Mouse (Mus musculus) embryonic fibroblast, embryonic 13.5 days (primary cell): ENCODE measurements around the gene L3mbtl3.

Experiments
- CTCF ChIP-seq: IDR thresholded peaks from 2 replicates; pipeline ENCODE4 v1.5.1; 2011; ENCODE audit warnings: mild to moderate bottlenecking, control low read depth, low read length, moderate library complexity, borderline replicate concordance; ENCODE audit not compliant: insufficient read depth
- POLR2A ChIP-seq: IDR thresholded peaks from 2 replicates; pipeline ENCODE4 v1.6.1; 2011; ENCODE audit warnings: low read depth, mild to moderate bottlenecking, control low read depth, low read length, moderate library complexity

DNA sequence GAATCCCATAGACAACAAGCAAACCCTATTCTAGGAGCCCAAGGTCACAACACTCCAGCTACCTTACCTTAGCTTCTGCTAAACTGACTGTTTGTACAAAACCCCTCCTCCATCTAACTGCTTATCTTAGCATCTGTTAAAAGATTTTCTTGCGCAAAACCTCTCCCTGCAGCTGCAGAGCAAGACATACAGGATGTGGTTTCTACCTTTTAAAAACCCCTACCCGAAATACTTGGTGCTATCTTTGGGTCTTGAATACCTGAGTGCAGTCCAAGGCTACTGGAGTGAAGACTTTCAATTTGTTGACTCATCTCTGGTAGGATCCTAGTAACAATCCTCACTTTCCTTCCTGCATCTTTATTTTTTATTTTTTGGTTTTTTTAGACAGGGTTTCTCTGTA is 50.5 kb downstream of the L3mbtl3 start:
- TF ChIP-seq POLR2A (no peak), CTCF (no peak)
